Mouse (Mus musculus): Measurements from ENCODE around the gene Pex5l.

Gene Pex5l

GRCm38 (mm10) chr3:33079171-33079570 is 63.9 kb downstream of the Pex5l start:
- no peak for TF ChIP-seq GATA4 (IDR thresholded peaks at IDR 0.05; ENCODE audit: insufficient replicate concordance, low read length)

GRCm38 (mm10) chr3:33075696-33076095 is 67.4 kb downstream of the Pex5l start:
- no peak for TF ChIP-seq GATA4 (IDR thresholded peaks at IDR 0.05; ENCODE audit: insufficient replicate concordance, low read length)

- no peak for TF ChIP-seq GATA4 (IDR thresholded peaks at IDR 0.05; ENCODE audit: insufficient replicate concordance, low read length)
Observed at GRCm38 (mm10) chr3:33074266-33074981, 68.6 kb downstream of the Pex5l start.

- no peak for TF ChIP-seq GATA4 (IDR thresholded peaks at IDR 0.05; ENCODE audit: insufficient replicate concordance, low read length)
Observed at GRCm38 (mm10) chr3:33073905-33074265, 69.2 kb downstream of the Pex5l start.

- TF ChIP-seq GATA4 (IDR thresholded peaks at IDR 0.05; ENCODE audit: insufficient replicate concordance, low read length) = no peak
Observed at GRCm38 (mm10) chr3:33070771-33071170, 72.3 kb downstream of the Pex5l start.

GRCm38 (mm10) chr3:33068146-33068545 is 74.9 kb downstream of the Pex5l start:
- no peak for TF ChIP-seq GATA4 (IDR thresholded peaks at IDR 0.05; ENCODE audit: insufficient replicate concordance, low read length)

GRCm38 (mm10) chr3:33063590-33063989 is 79.5 kb downstream of the Pex5l start:
- no peak for TF ChIP-seq GATA4 (IDR thresholded peaks at IDR 0.05; ENCODE audit: insufficient replicate concordance, low read length)

- no peak for TF ChIP-seq GATA4 (IDR thresholded peaks at IDR 0.05; ENCODE audit: insufficient replicate concordance, low read length)
Observed at GRCm38 (mm10) chr3:33061428-33061827, 81.6 kb downstream of the Pex5l start.

GRCm38 (mm10) chr3:33061016-33061415 is 82.0 kb downstream of the Pex5l start:
- TF ChIP-seq GATA4 (IDR thresholded peaks at IDR 0.05; ENCODE audit: insufficient replicate concordance, low read length) = no peak

- no peak for TF ChIP-seq GATA4 (IDR thresholded peaks at IDR 0.05; ENCODE audit: insufficient replicate concordance, low read length)
Observed at GRCm38 (mm10) chr3:33060343-33060937, 82.6 kb downstream of the Pex5l start.

GRCm38 (mm10) chr3:33048304-33048703 is 94.7 kb downstream of the Pex5l start:
- no peak for TF ChIP-seq GATA4 (IDR thresholded peaks at IDR 0.05; ENCODE audit: insufficient replicate concordance, low read length)

- no peak for TF ChIP-seq GATA4 (IDR thresholded peaks at IDR 0.05; ENCODE audit: insufficient replicate concordance, low read length)
Observed at GRCm38 (mm10) chr3:33044799-33045106, 98.3 kb downstream of the Pex5l start.

GRCm38 (mm10) chr3:33043896-33044798 is 98.9 kb downstream of the Pex5l start:
- TF ChIP-seq GATA4 (IDR thresholded peaks at IDR 0.05; ENCODE audit: insufficient replicate concordance, low read length) = no peak

GRCm38 (mm10) chr3:33024566-33024965 is 118.5 kb downstream of the Pex5l start:
- TF ChIP-seq GATA4 (IDR thresholded peaks at IDR 0.05; ENCODE audit: insufficient replicate concordance, low read length) = no peak

GRCm38 (mm10) chr3:33003901-33004300 is 139.1 kb downstream of the Pex5l start:
- TF ChIP-seq GATA4 (IDR thresholded peaks at IDR 0.05; ENCODE audit: insufficient replicate concordance, low read length) = no peak

GRCm38 (mm10) chr3:33001769-33002168 is 141.3 kb downstream of the Pex5l start:
- TF ChIP-seq GATA4 (IDR thresholded peaks at IDR 0.05; ENCODE audit: insufficient replicate concordance, low read length) = no peak

All from liver, adult (tissue).